Mouse (Mus musculus) activated CD4-positive, CD25-positive, alpha-beta regulatory T cell (primary cell): ENCODE measurements around the gene Avp. TPM values are rescaled to one million over a fixed set of nuclear protein-coding genes. Genes with fewer than 3 reads are reported as not detected.

Experiments
- polyA plus RNA-seq, 2 experiments: library from polyadenylated mRNA; unstranded; fragments of 100-300 nt; shearing (Covaris generic); gene quantifications; one replicate each; pipeline ENCODE4 v1.2.1; 2017

Avp gene
- not detected for polyA plus RNA-seq

GRCm38 (mm10) chr2:130582552-130582951 is at the start of gene Avp:
Avp (minus strand) TSS chr2:130582554.

GRCm38 (mm10) chr2:130629839-130630203 is 47.5 kb upstream of the Avp start, which contains the start of the genes Fastkd5 and Ubox5:
Fastkd5 (minus strand) TSS chr2:130630027.
Ubox5 (minus strand) TSS chr2:130630038.

GRCm38 (mm10) chr2:130575873-130576272 is 6.5 kb downstream of the Avp start, which contains the start of gene Oxt:
Oxt (plus strand) TSS chr2:130576173.

GRCm38 (mm10) chr2:130563212-130564055 is 18.9 kb downstream of the Avp start, which contains the start of gene Mrps26:
Mrps26 (plus strand) TSS chr2:130563742.

Other genes with a start within 250 kb of the Avp start
- gene Cpxm1, start 185.0 kb downstream of the Avp start, polyA plus RNA-seq: under 1 TPM; 0.27 to 0.35 TPM
- under 1 TPM in 1 of 2 experiments, not detected in 1; 0.12 TPM for gene Gm28372, start 177.3 kb downstream of the Avp start, polyA plus RNA-seq
- gene 1700020A23Rik, start 177.3 kb downstream of the Avp start, polyA plus RNA-seq: not detected
- gene Tmem239, start 176.1 kb downstream of the Avp start, polyA plus RNA-seq: under 1 TPM in 1 of 2 experiments, not detected in 1; 0.29 TPM
- gene Vps16, start 158.2 kb downstream of the Avp start, polyA plus RNA-seq: 100 to 1,000 TPM; 196 to 225 TPM
- gene Pced1a, start 157.9 kb downstream of the Avp start, polyA plus RNA-seq: 10 to 100 TPM; 15.0 to 23.6 TPM
- 100 to 1,000 TPM; 138 to 167 TPM for gene Ptpra, start 132.3 kb downstream of the Avp start, polyA plus RNA-seq
- gene Mrps26, start 18.8 kb downstream of the Avp start, polyA plus RNA-seq: 100 to 1,000 TPM in 1 of 2 experiments, 10 to 100 TPM in 1; 94.7 to 134 TPM
- not detected for gene Oxt, start 6.4 kb downstream of the Avp start, polyA plus RNA-seq
- 10 to 100 TPM; 14.2 to 17.2 TPM for gene Fastkd5, start 47.5 kb upstream of the Avp start, polyA plus RNA-seq
- 10 to 100 TPM in 1 of 2 experiments, 1 to 10 TPM in 1; 10.0 to 10.9 TPM for gene Ubox5, start 47.5 kb upstream of the Avp start, polyA plus RNA-seq
- under 1 TPM; 0.37 to 0.71 TPM for gene Lzts3, start 60.2 kb upstream of the Avp start, polyA plus RNA-seq
- 100 to 1,000 TPM; 134 to 141 TPM for gene Ddrgk1, start 82.1 kb upstream of the Avp start, polyA plus RNA-seq
- 10 to 100 TPM; 51.1 to 56.7 TPM for gene Itpa, start 85.1 kb upstream of the Avp start, polyA plus RNA-seq
- gene Slc4a11, start 115.0 kb upstream of the Avp start, polyA plus RNA-seq: under 1 TPM in 1 of 2 experiments, not detected in 1; 0.36 TPM